Mouse (Mus musculus): Measurements from ENCODE around the gene Rsf1.

- TF ChIP-seq POLR2A (IDR thresholded peaks at IDR 0.05; ENCODE audit: control insufficient read depth, extremely low read depth, insufficient read depth, low read length, poor library complexity) (no peak), CTCF (IDR thresholded peaks at IDR 0.05; ENCODE audit: borderline replicate concordance, control insufficient read depth, extremely low read depth, insufficient read depth, low read length, poor library complexity) (no peak)
These were observed 149.3 kb downstream of the Rsf1 start for GRCm38 (mm10) chr7:97728666-97729614.
